Mouse (Mus musculus): ENCODE results near the gene Ctnna2.

The Ctnna2 gene

DNA sequence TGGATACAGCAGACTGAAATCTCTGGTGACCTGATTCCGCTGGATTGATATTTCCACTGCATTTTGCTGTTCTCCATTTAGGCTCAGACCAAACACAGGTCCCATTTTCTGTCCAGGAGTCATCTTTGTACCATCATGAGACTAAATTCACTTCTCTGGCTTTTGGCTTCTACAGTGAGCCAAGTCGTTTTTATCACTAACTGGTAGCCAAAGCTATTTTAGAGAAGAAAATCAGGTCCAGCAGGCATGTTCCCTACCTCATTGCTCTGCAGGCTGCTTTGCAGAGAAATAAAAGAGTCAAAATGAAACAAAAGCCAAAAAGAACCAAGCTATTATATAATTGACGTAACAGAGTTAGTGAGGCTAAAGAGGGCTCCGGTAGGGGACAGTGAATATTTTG, 793.7 kb downstream of the Ctnna2 start:
- no peak for DNase-seq (ENCODE audit: low read depth in 1 of 2, low spot score in 2 of 2)

GRCm38 (mm10) chr6:77184896-77185295, 794.6 kb downstream of the Ctnna2 start:
- no peak for DNase-seq (ENCODE audit: low read depth in 1 of 2, low spot score in 2 of 2)

- no peak for DNase-seq (ENCODE audit: low read depth in 1 of 2, low spot score in 2 of 2)
These were observed 803.7 kb downstream of the Ctnna2 start for GRCm38 (mm10) chr6:77175764-77176163.

- DNase-seq (ENCODE audit: low read depth in 1 of 2, low spot score in 2 of 2), result no peak
These were observed 822.5 kb downstream of the Ctnna2 start for GRCm38 (mm10) chr6:77157028-77157427.

DNA sequence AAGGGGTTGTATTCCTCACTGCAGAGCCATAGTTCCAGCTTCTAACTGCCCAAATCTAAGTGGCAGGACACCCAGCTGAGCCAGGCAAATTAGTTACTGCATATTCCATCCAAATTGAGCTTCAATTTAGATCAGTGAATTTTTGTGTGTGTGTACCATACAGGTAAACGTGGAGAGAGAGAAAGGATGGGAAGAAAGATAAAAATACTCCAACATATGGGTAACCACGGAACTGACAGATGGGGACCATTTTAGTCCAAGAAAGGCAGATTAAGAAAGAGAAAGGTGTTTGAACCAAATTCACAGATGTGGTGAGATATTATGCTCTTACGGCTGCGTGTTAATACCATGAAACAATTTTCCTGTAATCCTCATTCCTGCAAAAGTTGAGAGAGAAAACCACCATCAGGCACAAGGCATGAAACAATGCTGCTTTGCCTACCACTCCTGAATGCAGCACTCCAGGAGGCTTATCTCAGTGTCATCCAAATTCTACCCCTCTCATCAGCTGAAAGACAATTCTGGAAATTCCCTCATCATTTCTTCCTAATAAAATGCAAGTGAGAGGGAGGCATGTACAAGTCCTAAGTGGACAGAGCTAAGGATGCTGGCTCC, 840.1 kb downstream of the Ctnna2 start:
- no peak for DNase-seq (ENCODE audit: low read depth in 1 of 2, low spot score in 2 of 2)

DNA sequence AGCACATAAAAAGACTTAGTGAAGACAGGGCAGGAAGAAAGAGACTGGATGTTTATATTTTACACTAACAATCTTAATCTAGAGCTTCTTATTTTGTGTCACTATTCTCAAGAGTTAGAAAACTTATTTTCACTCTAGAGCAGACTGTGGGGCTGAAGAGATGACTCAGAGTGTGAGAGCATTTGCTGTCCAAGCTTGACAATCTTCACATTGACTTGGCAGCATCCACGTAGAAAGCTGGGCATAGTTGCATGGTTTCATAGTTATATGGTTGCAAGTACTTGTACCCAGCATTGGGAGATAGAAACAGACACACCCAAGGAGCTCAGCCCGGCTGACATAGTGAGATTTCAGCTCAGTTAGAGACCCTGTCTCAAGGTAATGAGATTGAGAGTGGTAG, 858.6 kb downstream of the Ctnna2 start:
- no peak for DNase-seq (ENCODE audit: low read depth in 1 of 2, low spot score in 2 of 2)

DNA sequence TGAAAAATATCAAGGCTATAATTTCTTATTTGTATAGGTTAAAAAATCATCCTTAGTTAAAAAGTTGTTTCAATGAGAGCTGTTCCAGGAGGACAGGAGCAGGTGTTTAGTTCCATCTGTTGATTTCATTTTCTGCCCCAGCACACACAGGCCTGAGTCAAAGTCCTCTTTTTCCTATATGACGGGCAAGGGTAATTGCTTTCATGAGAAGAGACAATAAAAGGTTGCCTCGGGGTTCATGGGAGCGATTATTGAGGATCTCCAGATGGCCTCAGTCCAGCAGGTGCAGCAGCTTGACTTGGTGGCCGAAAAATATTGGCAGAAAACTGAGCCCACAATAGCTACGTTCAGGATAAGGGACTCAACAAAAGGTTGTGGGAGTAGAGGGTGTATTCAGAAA, 859.0 kb downstream of the Ctnna2 start:
- DNase-seq (ENCODE audit: low read depth in 1 of 2, low spot score in 2 of 2), result no peak

GRCm38 (mm10) chr6:77109095-77109945, 870.2 kb downstream of the Ctnna2 start:
- DNase-seq (ENCODE audit: low read depth in 1 of 2, low spot score in 2 of 2), result no peak

- DNase-seq (ENCODE audit: low read depth in 1 of 2, low spot score in 2 of 2), result no peak
These were observed 878.5 kb downstream of the Ctnna2 start for GRCm38 (mm10) chr6:77101047-77101446.

- no peak for DNase-seq (ENCODE audit: low read depth in 1 of 2, low spot score in 2 of 2)
These were observed 881.0 kb downstream of the Ctnna2 start for GRCm38 (mm10) chr6:77098540-77098939.

DNA sequence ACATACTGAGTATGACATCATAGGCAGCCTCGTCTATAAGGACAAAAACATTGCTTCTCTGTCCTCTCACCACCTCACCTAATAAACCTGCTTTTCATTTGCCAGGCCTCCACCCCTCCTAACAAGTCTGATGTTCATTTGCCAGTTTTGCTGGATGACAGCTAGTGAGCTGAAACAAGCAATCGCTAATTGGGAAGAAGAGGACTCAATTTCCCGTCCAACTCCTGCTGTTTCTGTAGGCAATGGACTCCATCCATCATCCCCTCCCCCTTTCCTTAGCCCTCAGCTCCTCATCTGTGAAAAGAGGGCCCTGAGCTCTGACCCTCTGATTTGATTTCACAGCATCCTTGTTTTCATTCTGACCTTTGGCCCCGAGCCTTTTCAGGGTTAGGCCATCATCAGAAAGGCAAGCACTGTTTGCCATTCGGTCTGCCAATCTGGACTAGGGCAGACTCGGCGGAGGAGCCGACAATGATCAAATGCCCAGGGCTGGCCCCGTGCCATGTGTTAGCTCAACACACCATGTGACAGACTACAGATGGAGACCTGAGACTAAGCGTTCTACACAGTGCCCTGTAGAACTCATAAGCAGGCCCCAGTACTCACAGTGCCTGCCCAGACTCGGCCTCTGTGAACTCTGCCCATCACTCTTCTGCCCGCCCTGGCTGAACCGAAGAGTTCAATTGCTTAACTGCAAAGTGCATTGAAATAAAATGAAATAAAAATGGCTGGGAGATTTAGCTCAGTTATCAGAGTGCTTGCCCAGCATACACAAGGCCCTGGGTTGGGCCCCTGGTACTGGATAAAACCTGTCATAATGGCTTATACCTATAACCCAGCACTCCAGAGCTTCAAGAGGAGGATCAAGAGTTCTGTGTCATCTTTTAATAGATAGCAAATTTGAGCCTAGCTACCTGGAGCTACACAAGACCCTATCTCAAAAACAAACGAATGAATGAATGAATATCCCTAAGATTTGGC, 903.8 kb downstream of the Ctnna2 start:
- no peak for DNase-seq (ENCODE audit: low read depth in 1 of 2, low spot score in 2 of 2)

GRCm38 (mm10) chr6:77069595-77069994, 909.9 kb downstream of the Ctnna2 start:
- no peak for DNase-seq (ENCODE audit: low read depth in 1 of 2, low spot score in 2 of 2)

- no peak for DNase-seq (ENCODE audit: low read depth in 1 of 2, low spot score in 2 of 2)
These were observed 928.8 kb downstream of the Ctnna2 start for GRCm38 (mm10) chr6:77050690-77051089.

- no peak for DNase-seq (ENCODE audit: low read depth in 1 of 2, low spot score in 2 of 2)
These were observed 929.3 kb downstream of the Ctnna2 start for GRCm38 (mm10) chr6:77050193-77050592.

DNA sequence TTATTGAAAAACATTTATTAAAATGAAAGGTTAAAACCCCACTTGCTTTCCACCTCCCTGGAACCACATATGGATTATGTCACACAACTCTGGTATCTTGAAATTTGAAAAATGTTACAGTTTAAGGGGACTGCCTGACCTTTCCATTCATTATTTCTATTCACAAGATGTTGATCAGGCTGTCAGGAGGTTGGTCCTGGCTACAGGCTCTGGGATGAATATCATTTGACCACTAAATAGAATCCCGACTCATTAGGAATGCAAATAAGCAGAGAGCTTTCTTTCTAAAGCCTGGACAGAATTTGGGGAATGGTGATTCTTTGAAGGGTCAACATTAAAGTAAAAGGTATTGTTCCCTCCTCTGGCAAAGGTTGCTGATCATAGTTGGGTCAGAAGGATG, 931.9 kb downstream of the Ctnna2 start:
- no peak for DNase-seq (ENCODE audit: low read depth in 1 of 2, low spot score in 2 of 2)

GRCm38 (mm10) chr6:77025066-77025465, 954.4 kb downstream of the Ctnna2 start:
- DNase-seq (ENCODE audit: low read depth in 1 of 2, low spot score in 2 of 2), result no peak

GRCm38 (mm10) chr6:77013194-77013593, 966.3 kb downstream of the Ctnna2 start:
- no peak for DNase-seq (ENCODE audit: low read depth in 1 of 2, low spot score in 2 of 2)

DNA sequence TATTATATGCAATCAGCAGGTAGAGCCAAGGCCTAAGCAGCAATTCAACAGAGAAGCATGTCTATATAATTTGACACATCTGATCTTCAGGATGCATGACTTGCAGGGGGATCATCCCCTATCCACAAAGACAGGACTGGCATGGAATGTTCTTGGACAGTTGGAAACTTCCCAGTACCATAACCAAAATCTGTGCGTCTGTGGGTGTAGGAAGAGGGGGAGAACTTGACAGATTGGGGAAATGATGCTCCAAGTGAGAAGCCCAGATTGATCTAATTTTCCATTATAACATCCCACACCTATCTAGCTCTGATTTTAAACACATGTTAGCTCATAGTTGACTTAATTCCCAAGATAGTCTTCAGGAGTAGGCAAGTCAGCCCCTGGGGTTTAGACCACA, 968.5 kb downstream of the Ctnna2 start:
- DNase-seq (ENCODE audit: low read depth in 1 of 2, low spot score in 2 of 2), result no peak

DNA sequence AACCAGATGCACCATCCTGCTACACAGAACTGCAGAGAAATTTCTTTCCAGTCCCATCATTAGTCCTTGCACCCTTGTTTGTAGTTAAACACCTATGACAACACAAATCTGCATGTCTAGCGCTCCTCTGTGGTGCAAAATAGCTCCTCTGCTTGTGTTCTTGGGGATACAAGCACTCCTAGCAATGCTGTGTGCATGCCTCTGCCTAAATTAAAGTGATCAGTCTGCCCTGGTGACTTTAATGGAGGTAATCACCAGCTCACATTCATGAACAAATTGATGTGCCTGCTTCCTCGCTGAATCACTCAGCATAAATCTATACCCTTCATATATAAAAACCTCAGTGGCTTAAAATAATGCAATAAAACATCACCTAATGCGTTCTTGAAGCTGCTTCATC, 987.4 kb downstream of the Ctnna2 start:
- DNase-seq (ENCODE audit: low read depth in 1 of 2, low spot score in 2 of 2), result no peak

- no peak for DNase-seq (ENCODE audit: low read depth in 1 of 2, low spot score in 2 of 2)
These were observed 994.7 kb downstream of the Ctnna2 start for GRCm38 (mm10) chr6:76984773-76985172.

GRCm38 (mm10) chr6:76981651-76982050, 997.8 kb downstream of the Ctnna2 start:
- no peak for DNase-seq (ENCODE audit: low read depth in 1 of 2, low spot score in 2 of 2)
